Mouse (Mus musculus) T-cell, adult 2 months (primary cell): Measurements from ENCODE around the gene Rims3.

Experiments
- DNase-seq: peaks from one replicate; pipeline ENCODE4 v3.0.0; 2022; ENCODE audit warnings: low spot score

The Rims3 gene

GRCm38 (mm10) chr4:120854588-120855319 is at the start of gene Rims3:
Rims3 (plus strand) TSS chr4:120854816.
- peak; percentile 67 for DNase-seq

GRCm38 (mm10) chr4:120805816-120806215 is 48.8 kb upstream of the Rims3 start:
- DNase-seq: no peak

GRCm38 (mm10) chr4:120813762-120814161 is 40.9 kb upstream of the Rims3 start:
- no peak for DNase-seq

- no peak for DNase-seq
Measured at GRCm38 (mm10) chr4:120814171-120814570, 40.4 kb upstream of the Rims3 start.

GRCm38 (mm10) chr4:120815163-120815562 is 39.5 kb upstream of the Rims3 start:
- DNase-seq: no peak

- peak; percentile 83 for DNase-seq
Measured at GRCm38 (mm10) chr4:120815622-120816334, 38.8 kb upstream of the Rims3 start.

- DNase-seq: no peak
Measured at GRCm38 (mm10) chr4:120817002-120817774, 37.4 kb upstream of the Rims3 start.

GRCm38 (mm10) chr4:120817951-120818350 is 36.7 kb upstream of the Rims3 start:
- DNase-seq: no peak

- no peak for DNase-seq
Measured at GRCm38 (mm10) chr4:120819296-120819695, 35.3 kb upstream of the Rims3 start.

- DNase-seq: no peak
Measured at GRCm38 (mm10) chr4:120819871-120820270, 34.7 kb upstream of the Rims3 start.

GRCm38 (mm10) chr4:120822191-120822911 is 32.3 kb upstream of the Rims3 start:
- no peak for DNase-seq

- DNase-seq: peak; percentile 82
Measured at GRCm38 (mm10) chr4:120825100-120825553, 29.5 kb upstream of the Rims3 start.

- DNase-seq: peak; percentile 97
Measured at GRCm38 (mm10) chr4:120825577-120826326, 28.9 kb upstream of the Rims3 start.

GRCm38 (mm10) chr4:120826418-120826817 is 28.2 kb upstream of the Rims3 start:
- no peak for DNase-seq

GRCm38 (mm10) chr4:120830767-120831166 is 23.8 kb upstream of the Rims3 start:
- DNase-seq: no peak

- DNase-seq: no peak
Measured at GRCm38 (mm10) chr4:120831472-120831871, 23.1 kb upstream of the Rims3 start, which contains the start of gene Nfyc. Nfyc (minus strand) TSS chr4:120831572.

- DNase-seq: no peak
Measured at GRCm38 (mm10) chr4:120841342-120841741, 13.3 kb upstream of the Rims3 start.

GRCm38 (mm10) chr4:120844423-120845082 is 10.1 kb upstream of the Rims3 start:
- no peak for DNase-seq

GRCm38 (mm10) chr4:120845098-120845497 is 9.5 kb upstream of the Rims3 start:
- DNase-seq: no peak

- DNase-seq: no peak
Measured at GRCm38 (mm10) chr4:120848909-120849308, 5.7 kb upstream of the Rims3 start.

- no peak for DNase-seq
Measured at GRCm38 (mm10) chr4:120849451-120849850, 5.2 kb upstream of the Rims3 start.
